Mouse (Mus musculus) CH12.LX (cell line): ENCODE measurements around the gene Olfr901.

ENCODE experiments used
- CTCF ChIP-seq, 2 experiments: IDR thresholded peaks in 1 of 2; conservative IDR thresholded peaks in 1 of 2; 2 replicates each; pipeline ENCODE4 v1.5.1; 2011 to 2012; ENCODE audit warnings: low read depth in 2 of 2, low read length in 2 of 2, improper control_type of control experiment in 1 of 2, inconsistent platforms in 1 of 2, mild to moderate bottlenecking in 1 of 2, moderate library complexity in 1 of 2
- EP300 ChIP-seq: IDR thresholded peaks from 2 replicates; pipeline ENCODE4 v1.6.1; 2011; ENCODE audit warnings: low read length, improper control_type of control experiment
- POLR2A ChIP-seq: IDR thresholded peaks from 2 replicates; pipeline ENCODE4 v1.6.1; 2011; ENCODE audit warnings: low read depth, mild to moderate bottlenecking, improper control_type of control experiment, low read length
- SIN3A ChIP-seq: IDR thresholded peaks from 2 replicates; pipeline ENCODE4 v1.6.1; 2012; ENCODE audit warnings: low read length, improper control_type of control experiment, inconsistent platforms

- TF ChIP-seq POLR2A (no peak), CTCF (conservative IDR thresholded peaks at IDR 0.05 in 1 of 2, IDR thresholded peaks at IDR 0.05 in 1 of 2; ENCODE audit: low read depth in 2 of 2, low read length in 2 of 2) (no peak), EP300 (no peak), SIN3A (no peak)
Observed at GRCm38 (mm10) chr9:38401398-38401797, 27.9 kb upstream of the Olfr901 start, which contains the start of gene Olfr147.
